Mouse (Mus musculus) mesoderm, embryonic 11.5 days (tissue): ENCODE measurements around the gene Sec22b.

Experiments used
- DNase-seq: peaks from one replicate; pipeline ENCODE4 v3.0.0-alpha.2; 2012; ENCODE audit warnings: low read depth, low spot score

Gene Sec22b

GRCm38 (mm10) chr3:97940511-97941204 is 39.7 kb downstream of the Sec22b start:
- no peak for DNase-seq

DNA sequence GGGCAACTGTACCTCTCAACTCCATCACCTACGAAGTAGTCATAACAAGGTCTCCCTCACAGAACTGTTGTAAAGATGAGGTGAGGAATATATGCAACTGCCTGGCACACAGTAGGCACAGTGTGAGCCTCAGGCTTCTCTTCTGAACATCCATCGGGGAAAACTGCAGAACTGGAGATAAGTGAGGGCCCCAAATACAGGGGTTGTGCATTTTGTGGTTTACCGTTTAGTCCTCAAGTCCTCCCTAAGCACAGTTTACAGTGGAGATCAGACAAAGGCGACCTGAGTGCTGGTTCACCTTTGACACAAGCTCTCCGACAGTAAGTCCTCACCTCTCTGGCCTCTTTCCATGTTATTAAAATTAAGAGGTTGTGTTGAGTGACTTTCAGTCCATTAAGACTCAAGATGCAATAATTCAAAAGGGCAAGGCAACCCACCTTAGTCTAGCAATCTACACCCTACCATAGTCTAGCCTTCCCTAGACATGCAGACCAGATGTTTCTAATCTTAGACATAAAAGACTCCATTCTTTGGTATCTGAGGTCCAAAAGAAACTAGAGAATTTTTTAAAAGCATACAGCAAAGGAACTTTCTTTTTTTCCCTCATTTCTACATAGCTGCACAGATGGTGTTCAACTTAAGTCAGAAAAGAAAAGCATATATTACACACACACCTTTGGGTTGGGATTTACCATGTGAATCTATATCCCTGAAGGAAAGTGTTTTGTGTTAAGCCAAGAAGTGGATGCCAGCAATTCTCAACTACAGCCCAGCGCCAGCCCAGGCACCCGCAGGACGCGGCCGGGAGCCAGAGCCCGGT is 40.7 kb downstream of the Sec22b start:
- DNase-seq = no peak

DNA sequence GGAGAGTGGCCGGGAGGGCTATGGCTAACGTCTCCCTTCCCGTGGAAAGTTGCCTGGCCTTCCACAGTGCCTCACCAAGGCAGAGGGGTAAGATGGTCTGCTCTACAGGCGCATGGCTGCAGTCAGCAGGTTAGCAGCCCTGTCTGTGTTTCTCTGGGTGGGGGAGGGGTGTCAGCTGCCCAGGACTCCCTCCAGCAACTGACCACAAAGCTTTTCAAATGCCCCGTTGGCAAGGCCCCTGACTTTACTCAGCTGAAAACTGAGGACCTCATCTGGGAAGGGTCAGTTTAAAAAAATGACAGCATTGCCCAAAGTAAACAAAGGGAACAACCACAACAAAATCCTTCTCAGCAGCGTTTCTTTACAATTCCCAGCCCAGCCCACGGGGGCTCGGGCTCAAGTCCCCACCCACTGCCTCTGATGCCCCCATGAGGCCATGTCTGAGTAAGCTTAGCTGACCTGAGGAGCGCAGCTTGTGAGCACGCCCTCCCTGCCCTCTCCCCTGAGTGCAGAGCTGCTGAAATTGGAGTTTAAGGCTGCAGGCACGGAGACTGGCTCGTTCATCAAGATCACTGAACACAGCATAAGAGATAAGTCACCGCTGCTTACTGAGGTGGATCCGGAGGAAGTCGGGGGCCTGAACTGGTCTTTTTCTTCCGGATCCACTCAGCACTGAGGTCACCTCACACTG is 41.4 kb downstream of the Sec22b start:
- peak; percentile 69 for DNase-seq

DNA sequence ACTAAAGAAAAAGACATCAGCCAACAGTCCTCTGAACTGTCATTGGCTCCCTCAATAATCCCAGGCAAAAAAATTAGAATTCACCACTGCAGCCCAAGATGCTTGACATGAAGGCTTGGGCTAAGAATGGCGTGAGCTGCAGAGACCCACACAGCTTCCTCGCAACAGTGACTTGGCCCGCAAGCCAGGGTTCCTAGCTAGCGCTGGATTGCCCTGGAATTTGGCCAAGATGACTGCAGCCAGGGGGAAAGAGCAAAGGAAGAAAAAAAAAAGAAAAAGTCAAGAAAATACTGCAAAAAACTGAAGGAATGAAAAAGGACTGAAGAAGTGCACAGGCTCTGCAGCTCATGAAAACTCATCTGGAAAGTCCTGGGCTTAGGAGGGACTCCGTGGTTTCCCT is 43.5 kb downstream of the Sec22b start:
- DNase-seq = no peak

- peak; percentile 61 for DNase-seq
Observed at GRCm38 (mm10) chr3:97946439-97946838, 45.4 kb downstream of the Sec22b start.

DNA sequence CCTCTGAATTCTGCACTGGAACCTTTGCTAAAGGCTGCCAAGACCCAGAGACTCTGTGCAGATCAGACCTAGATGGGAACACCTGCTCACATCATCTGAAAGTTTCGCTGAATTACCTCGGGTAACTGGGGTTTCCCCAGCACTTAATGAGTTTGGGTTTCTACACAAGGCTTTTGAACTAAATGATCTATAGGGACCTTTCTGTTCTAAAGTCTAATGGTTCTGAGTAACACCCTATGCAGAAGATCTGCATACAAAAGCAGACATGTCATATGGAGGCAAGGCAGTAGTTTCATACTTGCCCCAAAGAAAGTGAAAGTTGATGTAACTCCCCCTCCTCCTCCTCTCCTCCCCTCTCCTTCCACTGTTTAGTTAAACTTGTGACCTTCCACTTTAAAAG is 47.5 kb downstream of the Sec22b start:
- no peak for DNase-seq

DNA sequence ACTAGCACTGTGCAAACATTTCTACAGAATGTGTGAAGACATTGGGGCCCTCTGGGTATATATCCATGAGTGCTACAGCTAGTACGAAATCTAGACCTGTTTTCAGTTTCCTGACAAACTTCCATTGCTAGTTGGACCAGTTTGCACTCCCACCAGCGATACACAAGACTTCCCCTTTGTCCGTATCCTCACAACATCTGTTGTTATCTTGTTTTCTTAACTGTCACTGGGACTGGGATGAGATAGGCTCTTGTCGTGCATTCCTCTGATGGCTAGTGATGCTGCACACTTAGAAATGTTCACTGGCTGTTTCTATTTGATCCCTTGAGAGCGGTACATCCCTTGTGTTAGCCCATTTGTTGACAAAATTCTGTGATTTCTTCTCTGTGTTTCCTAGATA is 49.0 kb downstream of the Sec22b start:
- DNase-seq = no peak

- DNase-seq = no peak
Observed at GRCm38 (mm10) chr3:97951134-97951533, 50.1 kb downstream of the Sec22b start.

- no peak for DNase-seq
Observed at GRCm38 (mm10) chr3:97953196-97953595, 52.2 kb downstream of the Sec22b start.

DNA sequence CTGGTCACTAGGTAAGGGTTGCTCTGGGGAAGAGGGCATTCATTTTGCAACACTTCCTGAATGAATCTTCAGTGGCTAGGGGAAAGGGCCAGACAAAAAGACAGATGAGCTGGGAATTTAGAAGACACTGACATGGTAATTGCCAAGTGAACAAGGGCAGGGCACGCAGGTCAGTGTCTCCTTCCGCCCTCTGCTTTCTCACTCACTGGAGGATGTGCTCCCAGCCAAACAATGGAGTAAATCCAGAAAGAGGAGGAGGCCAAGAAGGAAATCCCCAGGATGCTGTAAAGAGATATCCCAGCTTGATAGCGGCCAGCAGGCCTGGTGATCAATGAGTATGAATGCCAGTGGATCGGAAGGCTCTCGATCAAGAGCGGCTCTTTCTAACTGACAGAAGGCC is 55.3 kb downstream of the Sec22b start:
- DNase-seq = no peak

GRCm38 (mm10) chr3:97956926-97957325 is 55.9 kb downstream of the Sec22b start:
- no peak for DNase-seq

DNA sequence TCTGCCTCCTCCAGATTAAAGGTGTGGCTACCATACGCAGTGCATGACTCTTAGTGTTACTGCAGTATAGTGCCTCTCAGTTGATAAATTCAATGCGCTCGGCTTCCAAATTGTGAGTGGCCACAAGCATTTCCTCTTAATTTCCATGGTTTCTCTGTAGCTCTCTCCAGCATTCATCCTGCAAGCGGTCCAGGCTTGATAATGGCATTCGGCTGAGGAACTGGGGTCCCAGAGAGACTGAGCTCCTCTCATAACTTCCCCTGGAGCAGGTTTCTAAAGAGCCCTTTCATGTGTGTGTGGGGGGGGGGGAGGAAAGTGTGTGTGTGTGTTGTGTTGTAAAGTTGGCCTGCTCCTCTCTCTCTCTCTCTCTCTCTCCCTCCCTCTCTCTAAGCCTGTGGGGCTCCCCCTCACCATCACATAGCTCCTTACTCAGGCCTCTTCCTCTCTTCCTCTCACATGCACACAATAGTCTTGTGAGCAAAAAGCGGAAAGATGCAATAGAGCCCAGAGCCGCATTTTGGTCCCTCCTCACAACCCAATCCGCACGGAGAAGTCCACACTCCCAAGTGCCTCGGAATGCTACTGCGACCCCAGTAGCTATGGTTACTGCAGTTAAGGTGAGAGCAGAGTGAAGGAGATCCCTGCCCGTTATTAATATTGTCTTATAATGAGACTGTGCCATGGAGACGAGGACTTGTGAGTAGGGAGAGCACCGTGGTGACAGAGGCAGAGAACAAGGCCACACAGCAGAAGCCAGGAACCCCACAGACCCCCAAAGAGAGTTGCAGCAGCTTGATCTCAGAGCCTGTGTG is 60.0 kb downstream of the Sec22b start:
- no peak for DNase-seq

- DNase-seq = no peak
Observed at GRCm38 (mm10) chr3:97961962-97962361, 61.0 kb downstream of the Sec22b start.

DNA sequence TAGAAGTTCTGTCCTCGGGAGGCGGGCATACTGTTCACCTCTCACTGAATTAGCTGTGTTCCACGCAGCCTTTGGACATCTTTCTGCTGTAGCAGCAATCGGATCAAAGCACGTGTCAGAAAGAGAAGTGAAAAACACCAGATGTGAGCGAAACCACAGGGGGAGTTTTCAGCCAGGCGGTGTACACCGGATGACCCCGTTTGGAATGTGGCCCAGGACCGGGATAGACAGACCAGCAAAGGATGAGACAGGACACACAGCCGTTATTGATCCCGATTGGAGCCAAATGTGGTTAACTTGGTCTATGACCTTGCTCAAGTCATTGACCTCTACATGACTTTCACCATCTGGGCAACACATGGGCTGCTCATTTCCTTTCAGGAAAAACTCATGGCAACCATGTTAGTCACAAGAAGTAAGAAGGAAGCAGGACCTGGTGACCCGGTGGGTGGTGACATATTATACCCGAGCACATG is 63.9 kb downstream of the Sec22b start:
- DNase-seq = peak; percentile 76

DNA sequence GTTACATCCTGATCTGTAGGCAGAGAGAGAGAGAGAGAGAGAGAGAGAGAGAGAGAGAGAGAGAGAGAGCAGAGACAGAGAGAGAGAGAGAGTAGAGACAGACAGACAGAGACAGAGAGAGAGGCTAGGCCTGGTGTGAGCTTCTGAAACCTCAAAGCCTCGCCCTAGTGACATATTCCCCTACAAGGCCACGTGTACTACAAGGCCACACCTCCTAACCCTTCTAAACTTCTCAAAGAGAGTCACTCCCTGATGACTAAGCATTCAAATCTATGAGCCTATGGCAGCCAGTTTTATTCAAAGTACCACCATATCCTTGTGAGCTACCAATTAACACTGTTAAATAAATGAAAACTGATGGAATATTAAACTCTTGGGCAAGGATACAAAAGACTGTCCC is 66.6 kb downstream of the Sec22b start:
- DNase-seq = no peak

DNA sequence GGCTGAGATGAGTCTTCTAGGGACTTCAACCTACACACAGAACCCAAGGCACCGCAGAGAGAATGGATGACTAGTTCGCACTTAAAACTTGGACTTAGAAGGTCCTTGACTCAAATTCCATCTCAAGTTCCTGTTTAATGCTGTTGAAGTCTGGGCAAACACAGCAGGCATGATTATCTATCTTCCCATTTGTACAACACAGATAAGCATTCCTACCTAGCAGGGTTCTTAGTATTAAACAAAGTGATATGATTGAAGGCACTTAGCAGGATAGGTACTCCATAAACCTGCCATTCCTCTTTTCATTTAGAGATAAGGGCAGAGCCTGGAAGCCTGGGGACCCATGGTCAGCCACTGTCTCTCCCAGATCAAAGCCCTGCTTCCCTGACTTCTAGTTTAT is 67.2 kb downstream of the Sec22b start:
- no peak for DNase-seq

DNA sequence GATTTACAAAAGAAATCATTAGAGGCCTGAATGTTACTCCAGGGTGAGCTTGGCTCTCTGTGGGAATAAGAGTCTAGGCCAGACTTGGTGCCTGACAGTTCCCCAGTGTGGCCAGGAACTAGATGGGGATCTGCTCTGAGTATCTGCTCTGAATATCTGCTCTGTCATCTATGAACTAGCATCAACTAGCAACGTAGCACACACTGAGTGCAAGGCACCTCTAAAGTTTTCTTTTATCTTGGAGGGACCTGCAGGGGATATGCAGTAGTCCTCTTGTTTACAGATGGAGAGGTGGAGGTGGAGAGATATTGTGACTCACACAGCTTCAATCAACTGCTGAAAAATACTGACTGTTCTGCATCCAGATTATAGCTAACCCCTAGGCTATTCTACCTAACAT is 68.0 kb downstream of the Sec22b start:
- no peak for DNase-seq

DNA sequence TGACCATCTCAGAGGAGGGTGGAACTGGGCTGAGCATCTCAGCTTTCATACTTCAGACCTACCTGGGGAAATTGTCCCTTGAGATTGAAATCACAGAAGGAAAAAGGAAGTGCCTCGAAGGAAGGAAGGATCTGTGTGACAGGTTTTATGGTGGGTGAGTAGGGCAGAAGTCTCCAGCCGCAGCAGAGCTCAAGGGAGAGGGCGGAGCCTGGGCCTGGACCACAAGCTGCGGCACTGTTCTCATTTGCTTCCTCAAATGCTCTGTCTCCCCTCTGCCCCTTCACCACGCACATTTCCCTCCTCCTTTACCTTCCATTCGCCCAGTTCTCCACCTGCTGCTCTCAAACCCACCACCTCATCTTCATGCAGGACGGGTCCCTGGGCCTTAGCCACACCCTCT is 70.1 kb downstream of the Sec22b start:
- no peak for DNase-seq

GRCm38 (mm10) chr3:97972200-97972599 is 71.2 kb downstream of the Sec22b start:
- DNase-seq = no peak

GRCm38 (mm10) chr3:97972707-97973106 is 71.7 kb downstream of the Sec22b start:
- no peak for DNase-seq
